Mouse (Mus musculus): Measurements from ENCODE around the gene Nrip1. TPM values are rescaled to one million over a fixed set of nuclear protein-coding genes. Genes with fewer than 3 reads are reported as not detected.

The Nrip1 gene
- polyA plus RNA-seq, 1 experiment, result 21.2 TPM

DNA sequence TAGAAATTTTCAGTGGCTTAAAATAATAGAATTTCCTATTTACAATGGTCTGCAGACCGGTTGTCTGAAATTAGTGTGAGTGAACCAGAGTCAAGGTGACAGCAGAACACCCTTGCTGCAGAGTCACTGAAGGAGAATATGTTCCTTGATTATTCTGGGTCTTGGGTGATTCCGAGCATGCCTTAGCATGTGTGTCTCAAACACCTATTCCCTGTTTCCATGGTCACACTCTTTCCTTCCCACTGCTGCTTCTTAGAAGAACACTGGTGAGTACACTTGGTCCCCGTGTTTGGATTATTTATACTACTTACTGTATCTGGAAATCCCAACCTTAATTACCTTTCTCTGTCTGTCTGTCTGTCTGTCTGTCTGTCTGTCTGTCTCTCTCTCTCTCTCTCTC lies 97.4 kb downstream of the Nrip1 start:
- no peak for DNase-seq (ENCODE audit: low read depth)

DNA sequence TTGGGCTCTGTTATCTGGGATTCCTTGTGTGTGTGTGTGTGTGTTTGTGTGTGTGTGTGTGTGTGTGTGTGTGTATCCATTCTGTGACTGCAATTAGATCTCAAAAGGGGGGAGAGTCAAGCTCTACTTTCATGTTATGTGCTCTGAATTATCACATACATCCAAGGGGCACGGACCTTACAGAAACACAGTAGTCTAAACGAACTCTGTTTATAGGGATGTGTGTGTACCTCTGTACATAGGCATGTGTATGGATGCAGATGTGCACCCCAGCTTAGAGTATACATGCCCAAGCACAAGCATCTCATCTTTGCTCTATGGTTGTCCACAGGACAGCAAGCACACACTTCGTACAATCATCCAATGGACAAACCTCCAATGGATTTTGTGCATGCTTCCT lies 98.0 kb downstream of the Nrip1 start:
- DNase-seq (ENCODE audit: low read depth), result no peak

DNA sequence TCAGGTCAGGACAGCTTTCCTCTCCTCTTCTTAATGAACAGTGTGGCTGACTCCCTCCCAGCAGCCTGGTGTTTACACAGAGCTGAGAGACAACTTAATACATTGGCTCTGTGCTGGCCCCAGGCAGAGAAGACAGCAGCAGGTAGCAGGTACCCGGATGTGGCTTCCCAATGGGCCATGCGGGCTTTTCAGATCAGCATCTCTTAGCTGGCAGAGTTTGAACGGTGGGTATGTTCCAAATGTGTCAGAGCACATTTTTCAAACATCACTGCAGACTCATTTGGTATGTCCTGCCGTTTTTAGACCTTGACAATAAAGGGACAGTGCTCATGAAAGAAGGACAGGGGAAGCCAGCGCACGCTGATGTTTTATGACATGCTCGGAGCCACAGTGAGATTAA lies 98.5 kb downstream of the Nrip1 start:
- no peak for DNase-seq (ENCODE audit: low read depth)

DNA sequence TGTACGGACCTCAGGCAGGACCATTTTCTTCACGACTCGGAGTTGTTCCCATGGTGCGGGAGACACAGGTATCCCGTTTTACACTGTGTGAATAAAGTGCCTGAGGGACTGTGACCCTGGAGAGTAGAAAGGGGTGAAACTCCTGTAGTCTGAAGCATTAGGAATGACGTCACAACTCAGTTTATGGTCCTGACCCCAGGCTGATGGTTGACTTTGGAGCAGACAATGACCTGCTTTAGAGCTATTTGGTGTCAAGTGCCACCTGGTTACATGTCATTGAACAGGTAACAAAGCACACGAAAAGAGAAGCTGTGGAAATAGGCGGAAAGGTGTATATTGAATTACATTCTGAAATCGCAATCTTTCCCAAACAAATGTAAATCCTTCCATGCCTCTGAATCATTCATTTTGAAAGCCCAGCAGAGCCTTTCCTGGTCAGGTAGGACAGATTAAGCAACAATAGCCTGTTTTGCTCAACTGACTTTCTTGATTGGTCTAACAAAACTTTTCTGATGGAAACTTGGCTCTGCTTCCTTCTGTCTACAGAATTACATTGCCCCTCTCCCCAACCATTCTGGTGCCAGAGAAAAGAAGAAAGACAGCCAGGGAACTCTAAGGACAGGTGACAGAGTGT lies 106.9 kb downstream of the Nrip1 start:
- no peak for DNase-seq (ENCODE audit: low read depth)

DNA sequence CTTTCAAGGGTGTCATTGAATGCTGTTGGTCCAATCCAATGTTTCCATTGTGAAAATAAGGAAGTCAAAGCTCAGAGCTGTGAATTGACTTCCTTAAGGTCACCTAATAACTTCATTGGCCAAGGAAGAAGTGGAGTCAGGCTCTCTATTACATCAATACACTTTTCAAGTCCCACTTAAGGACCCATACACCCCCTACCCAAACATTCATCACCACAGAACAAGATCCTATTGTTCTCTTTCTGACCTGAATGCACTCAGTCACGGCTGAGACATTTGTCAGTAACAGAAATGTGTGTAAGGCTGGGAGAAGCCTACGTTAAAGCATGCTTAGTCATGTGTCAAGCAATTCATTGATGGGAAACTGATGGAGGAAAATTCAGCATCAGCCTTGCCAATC lies 107.8 kb downstream of the Nrip1 start:
- no peak for DNase-seq (ENCODE audit: low read depth)

DNA sequence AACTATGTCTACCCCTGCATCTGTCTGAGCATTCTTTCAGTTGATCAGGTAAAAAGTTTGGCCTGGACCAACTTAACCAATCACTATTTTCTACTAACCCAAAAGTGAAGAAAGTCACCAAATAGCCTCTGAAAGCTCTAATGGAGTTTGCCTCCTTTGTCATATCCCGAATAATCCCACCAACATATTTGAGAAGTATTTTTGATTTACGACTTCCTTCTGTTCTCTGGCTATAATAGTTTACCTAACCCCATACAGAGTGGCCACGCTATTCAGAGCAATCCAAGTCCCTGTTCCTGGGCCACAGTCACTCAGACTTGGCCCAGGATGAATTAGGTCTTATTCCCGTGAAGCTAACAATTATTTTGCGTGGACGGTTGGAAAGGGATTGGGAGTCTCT lies 108.3 kb downstream of the Nrip1 start:
- no peak for DNase-seq (ENCODE audit: low read depth)

DNA sequence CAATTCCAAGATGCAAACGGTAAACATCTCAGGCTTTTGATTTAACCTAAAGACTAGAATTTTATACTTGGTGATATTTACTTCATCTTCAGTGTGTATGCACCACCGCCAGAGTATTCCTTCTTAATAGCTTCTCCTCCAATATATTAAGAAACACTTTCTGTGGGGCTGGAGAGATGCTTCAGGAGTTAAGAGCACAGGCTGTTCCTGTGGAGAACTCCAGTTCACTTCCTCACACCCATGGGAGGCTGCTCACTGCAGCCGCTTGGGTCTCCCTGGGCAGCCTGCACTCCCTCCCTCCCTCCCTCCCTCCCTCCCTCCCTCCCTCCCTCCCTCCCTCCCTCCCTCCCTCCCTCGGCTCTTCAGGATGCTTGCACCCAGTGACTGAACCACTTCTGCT lies 110.2 kb downstream of the Nrip1 start:
- DNase-seq (ENCODE audit: low read depth), result no peak

DNA sequence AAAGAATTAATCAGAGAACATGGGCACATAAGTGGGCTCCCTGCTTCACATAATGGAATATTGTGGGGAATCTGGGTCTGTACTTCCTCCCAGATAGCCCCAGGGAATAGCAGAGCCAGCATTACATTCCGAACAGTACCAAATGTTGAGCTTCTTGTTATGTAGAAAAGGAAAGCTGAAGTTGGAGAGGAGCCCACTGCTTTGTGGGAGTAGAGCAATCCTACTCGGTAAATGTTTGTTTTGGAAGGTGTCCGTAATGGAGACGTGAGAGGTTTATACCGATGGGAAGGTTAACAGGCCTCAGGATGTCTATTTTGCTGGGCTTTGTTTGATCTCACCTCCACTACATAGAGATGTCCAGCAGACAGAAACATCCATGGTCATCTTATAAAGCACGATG lies 113.3 kb downstream of the Nrip1 start:
- DNase-seq (ENCODE audit: low read depth), result no peak

DNA sequence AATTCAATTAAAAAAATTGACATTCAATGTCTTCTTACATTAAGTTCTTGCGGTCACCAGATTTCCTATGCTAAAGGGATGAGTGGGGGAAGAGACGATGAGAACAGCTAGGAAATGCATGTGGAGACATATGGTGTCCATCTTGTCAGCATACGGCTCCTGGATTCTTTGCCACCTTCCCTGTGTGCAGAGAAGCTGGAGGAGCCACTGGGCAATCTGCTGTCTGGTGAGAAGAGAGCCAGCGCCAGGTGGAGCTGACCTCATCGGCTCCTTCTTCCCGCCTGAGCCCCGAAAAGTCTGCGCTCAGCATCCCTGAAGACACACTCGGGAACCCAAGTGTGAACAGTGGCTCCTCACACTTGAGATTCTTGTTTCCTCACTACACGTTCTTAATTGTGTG lies 121.8 kb downstream of the Nrip1 start:
- no peak for DNase-seq (ENCODE audit: low read depth)

DNA sequence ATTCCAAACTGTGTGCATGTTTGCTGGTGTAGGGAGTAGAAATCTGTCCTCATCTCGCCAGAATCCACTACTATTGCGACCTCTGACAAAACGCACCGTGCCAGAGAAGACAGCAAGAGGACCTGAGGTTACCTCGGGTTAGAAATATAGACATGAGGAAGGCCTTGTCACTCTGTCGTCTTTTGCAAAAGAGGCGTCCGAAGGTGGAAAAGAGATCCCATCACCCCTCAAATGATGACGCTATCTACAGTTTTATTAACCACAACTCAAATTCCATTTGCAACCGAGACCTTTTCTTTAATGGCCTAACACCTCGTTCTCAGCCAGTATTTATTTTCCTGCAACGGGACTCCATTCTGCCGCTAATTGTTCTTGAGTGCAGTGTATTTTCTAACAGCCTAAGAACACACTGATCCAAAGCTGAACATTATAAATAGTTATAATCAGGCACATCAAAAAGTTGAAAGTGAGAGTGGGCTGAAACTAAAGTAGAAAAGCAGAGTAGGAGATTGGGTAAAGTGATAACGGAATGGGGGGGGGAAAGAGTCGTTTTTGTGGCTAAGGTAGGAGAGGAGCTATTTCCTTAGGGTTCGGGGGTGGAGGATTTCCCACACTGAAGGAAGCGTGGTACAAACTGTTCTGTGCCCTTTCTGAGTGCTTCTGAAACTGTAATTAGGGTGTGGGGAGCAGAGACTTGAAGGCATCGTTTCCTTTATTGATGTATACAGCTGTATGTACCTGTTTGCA lies 124.1 kb downstream of the Nrip1 start:
- no peak for DNase-seq (ENCODE audit: low read depth)

DNA sequence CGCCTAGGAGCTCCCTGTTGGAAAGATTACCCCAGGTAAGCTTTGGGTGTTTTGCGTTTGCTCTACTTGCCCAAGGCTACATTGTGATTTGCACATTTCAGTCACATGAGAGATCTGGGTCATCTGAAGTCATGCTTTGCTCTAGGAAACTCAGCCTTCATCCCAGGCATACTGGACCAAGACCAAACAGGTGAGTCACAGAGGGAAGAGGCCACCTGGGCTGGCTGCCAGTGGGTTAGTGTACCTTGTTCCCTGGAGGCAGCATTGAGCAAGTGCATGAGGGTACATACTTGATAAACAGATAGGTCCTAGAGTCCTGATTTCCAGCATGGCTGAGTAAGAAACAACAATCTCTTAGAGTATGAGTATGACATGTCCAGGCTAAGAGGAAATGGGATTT lies 130.8 kb downstream of the Nrip1 start:
- peak; percentile 85 for DNase-seq (ENCODE audit: low read depth)

DNA sequence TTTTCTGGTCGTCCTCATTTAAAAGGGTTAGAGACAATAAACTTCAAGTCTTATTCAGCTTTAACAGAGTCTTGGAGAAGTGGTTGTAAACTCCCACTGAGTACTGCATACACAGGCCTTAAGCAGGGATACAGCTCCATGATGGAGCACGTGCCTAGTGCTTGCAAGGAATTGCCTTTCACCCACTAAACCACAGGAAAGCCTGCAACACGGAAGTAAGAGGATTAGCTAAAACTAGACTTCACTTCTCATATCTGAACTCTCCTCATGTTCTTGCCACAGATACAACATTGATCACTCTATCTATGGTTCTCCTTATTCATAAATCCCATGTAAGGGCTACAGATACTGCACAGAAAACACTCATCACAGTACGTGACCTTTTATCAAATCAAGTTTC lies 132.4 kb downstream of the Nrip1 start:
- no peak for DNase-seq (ENCODE audit: low read depth)

DNA sequence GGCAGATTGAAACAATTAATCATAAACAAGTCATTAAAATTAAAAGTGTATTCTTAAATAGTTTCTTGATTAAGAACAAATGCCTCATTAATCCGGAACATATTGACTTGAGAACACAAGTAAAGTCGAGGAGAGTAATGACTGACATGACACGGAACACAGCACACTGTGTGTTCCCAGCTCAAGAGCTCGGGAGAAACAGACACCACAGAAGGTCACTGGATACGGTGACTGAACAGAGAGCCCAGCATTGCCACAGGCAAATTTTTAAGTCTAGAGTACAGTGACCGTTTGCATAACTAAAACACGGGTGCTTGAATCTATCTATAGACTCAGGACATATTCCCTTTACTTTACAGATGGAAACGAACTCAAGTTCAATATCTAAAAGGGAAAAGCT lies 134.3 kb downstream of the Nrip1 start:
- DNase-seq (ENCODE audit: low read depth), result no peak

DNA sequence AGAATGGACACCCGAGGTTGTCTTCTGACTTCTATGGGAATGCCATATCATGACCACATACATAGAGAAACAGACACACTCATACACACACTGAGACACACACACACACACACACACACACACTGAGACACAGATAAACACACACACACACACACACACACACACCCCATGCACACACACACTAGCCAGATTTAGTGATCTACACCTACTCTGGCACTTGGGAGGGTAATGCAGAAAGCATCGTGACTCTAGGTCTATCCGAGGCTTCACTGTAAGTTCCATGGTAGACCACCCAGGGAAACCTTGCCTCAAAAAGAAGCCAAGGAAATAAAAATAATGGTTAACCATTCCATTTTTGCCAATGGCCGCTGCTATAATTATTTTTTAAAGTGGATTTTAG lies 134.8 kb downstream of the Nrip1 start:
- DNase-seq (ENCODE audit: low read depth), result no peak

All from gonadal fat pad, adult 2 months (tissue).